Mouse (Mus musculus): ENCODE measurements around the gene Rab3ip.

Gene Rab3ip

GRCm38 (mm10) chr10:116950009-116950769 is at the start of gene Rab3ip:
TSS of gene Rab3ip (minus strand) at chr10:116950769.
- DNase-seq (ENCODE audit: low spot score): peak; percentile 88

GRCm38 (mm10) chr10:116998716-116999455 is 48.3 kb upstream of the Rab3ip start:
- no peak for DNase-seq (ENCODE audit: low spot score)

- peak; percentile 68 for DNase-seq (ENCODE audit: low spot score)
Observed at GRCm38 (mm10) chr10:116996236-116996600, 45.6 kb upstream of the Rab3ip start.

DNA sequence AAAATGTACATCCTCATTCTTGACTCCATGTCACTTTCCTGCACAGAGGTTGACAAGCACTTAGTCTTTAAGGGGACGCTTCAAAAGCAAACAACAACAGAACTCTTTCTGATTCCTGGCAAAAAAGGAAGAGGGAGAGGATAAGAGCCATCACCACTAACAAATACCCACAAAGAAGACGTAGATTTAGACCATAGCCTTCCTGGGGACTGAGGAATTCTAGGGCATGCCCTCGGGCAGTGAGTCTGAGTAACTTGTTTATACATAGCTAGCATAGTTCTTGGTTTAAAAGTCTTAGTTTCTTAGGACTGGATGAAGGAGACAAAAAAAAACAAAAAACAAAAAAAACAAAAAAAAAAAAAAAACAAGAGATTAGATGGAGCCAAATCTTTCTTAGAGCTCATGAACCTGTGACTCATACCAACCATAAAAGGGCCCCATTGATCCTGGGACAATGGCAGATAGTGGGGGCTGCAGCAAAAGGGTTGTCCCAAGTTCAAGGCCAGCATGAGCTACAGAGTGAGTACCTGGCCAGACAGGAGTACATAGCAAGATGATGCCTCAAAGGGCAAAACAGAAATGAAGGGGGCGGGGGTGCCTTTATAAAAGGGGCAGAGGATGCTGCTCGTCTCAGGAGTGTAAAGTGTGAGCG is 45.1 kb upstream of the Rab3ip start:
- DNase-seq (ENCODE audit: low spot score): no peak

DNA sequence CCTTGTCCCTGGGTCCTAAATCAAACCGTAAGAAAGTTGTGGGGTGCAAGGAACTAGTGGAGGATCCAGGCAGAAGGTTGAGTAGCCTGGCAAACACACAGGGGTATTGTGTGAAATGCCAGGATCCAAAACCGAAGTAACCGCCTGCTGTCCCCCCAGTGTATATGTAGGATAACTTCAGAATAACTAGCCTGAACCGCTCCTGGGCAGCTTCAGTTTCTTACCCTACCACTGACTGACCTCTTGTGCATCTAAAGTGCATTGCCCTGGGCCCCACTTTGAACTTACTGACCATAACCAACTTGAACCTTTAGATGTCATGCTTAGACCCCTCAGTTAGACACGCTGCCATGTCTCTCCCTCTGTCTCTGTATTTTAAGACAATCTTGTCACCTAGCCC is 44.6 kb upstream of the Rab3ip start:
- no peak for DNase-seq (ENCODE audit: low spot score)

DNA sequence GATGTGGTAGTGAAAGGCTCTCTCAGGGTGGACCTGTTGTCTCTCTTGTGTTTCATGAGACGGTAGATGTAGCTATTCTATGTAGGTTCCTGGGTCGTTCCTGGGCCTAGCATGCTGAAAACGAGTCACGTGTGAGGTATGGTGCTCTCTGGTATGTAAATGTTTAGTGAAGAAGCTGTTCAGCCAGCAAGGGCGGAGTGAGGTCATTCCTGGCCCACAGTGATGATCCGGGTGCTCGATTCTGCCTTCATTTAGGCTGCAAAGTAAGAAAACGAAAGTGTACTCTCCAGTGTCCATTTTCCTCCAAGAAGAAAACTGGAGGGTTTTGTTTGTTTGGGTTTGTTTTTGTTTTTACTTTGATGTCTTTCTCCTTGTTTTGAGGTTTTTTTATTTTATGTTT is 43.4 kb upstream of the Rab3ip start:
- DNase-seq (ENCODE audit: low spot score): no peak

- DNase-seq (ENCODE audit: low spot score): no peak
Observed at GRCm38 (mm10) chr10:116986264-116987082, 35.9 kb upstream of the Rab3ip start, which contains the start of gene Best3. TSS of gene Best3 (plus strand) at chr10:116986314.

DNA sequence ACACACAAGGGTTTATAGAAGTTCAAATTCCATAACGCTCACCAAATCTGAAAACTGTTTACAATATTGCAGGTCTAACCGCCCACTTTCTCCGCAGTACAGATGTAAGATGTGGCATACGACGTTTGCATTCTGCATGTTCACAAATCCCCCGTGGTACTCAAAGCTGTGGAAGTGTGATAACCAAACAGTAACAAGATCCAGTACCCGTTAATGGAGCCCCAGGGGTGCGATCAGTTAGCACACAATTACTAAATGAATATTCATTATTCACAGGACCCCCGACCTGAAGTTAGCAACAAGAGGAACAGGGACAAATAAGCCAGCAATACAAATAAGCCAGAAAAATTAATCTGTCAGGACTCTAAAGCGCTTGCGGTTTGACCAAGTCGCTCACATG is 34.3 kb upstream of the Rab3ip start:
- no peak for DNase-seq (ENCODE audit: low spot score)

- no peak for DNase-seq (ENCODE audit: low spot score)
Observed at GRCm38 (mm10) chr10:116982526-116982925, 32.0 kb upstream of the Rab3ip start.

GRCm38 (mm10) chr10:116980888-116981287 is 30.3 kb upstream of the Rab3ip start:
- no peak for DNase-seq (ENCODE audit: low spot score)

DNA sequence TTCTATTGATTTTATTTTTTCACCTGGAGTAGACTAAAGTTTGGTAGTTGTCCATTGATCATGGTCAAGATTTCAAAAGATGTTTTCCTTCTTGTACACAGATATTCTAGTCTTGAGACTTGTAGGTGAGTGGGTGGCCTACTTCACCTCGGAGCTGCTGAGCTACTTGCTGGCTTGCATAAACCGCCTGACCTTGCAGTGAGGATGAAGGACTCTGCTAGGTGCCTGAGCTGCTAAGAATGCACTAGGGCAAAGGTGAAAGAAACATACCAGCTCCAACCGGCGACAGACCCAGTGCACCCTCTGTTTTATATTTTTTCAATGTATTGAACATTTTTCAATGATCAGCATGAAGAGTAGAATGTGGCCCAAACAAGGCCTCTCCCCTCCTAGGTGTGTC is 29.7 kb upstream of the Rab3ip start:
- no peak for DNase-seq (ENCODE audit: low spot score)

DNA sequence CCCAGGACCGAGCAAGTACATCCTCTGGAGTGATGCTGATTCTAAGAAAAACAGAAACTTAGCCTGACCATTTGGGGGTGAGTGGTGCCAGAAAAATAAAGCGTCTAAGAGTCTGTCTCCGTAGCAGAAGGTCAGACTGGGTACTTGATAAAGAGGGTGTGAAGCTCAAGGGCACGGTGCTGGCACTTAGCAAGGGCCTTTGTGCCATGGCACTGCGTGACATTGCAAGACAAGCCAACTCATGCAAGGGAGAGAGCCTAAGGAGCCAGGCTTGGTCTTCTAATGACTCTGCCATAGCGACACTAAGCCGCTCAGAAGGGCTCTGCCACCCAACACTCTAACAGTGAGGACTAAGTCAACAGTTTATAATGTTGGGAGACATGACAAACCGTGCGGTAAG is 28.3 kb upstream of the Rab3ip start:
- no peak for DNase-seq (ENCODE audit: low spot score)

- DNase-seq (ENCODE audit: low spot score): no peak
Observed at GRCm38 (mm10) chr10:116977858-116978257, 27.3 kb upstream of the Rab3ip start.

GRCm38 (mm10) chr10:116977455-116977854 is 26.9 kb upstream of the Rab3ip start:
- DNase-seq (ENCODE audit: low spot score): no peak

GRCm38 (mm10) chr10:116972509-116972908 is 21.9 kb upstream of the Rab3ip start, which contains the start of gene Gm10271:
TSS of gene Gm10271 (minus strand) at chr10:116972609.
- DNase-seq (ENCODE audit: low spot score): no peak

DNA sequence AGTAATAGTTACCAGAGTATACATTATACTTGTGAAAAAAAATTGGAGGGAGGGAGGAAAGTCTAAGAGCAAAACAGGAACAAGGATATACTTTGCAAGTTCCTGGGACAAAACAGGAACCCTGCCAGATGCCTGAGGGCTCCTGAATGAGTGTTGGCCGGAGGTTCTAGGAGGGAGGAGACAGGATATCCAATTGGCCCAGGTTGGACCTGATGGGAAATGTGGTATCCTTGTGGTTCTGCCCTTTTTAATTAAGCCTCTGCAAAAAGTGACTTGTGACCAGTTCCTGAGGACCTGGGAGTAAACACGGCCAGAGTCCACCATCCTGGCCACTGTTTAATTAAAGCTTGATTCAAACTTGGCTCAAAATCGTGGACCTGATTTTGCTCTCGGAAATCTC is 18.2 kb upstream of the Rab3ip start:
- DNase-seq (ENCODE audit: low spot score): no peak

DNA sequence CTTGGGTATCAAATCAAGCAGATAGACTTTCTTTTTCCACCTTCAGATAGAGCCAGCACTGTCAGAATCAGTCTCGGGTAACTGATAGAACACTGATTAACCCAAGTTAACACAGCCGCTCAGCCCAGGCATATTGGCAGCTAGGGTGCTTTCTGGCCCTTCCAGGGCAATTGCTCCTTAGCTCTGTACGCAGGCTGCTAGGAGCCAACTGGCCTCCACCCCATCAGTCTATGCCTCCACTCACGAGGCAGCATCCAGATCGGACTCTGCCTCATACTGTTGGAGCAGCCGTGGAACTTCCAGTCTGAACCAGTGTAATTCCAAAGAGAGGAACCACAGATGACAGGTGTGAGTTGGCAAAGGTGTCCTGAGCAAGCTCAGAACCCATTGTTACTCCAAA is 15.5 kb upstream of the Rab3ip start:
- DNase-seq (ENCODE audit: low spot score): no peak

DNA sequence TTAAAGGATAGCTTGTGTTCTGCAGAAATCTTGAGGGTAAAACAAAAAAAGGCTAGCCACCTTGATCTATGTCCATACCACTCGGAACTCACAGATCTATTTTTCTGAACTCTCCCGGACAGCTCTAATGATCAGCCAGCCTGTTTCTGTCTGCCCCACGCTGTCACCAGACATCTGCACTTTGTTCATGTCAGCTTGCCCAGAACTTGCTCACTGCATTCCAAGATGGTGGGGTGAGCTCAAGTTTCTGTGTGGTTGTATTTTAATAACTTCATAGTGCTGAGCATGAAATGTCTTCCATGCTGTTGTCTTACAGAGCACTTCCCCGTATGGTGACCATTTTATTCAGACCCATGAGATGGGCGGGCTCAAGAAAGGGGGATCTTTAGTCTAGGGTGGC is 14.7 kb upstream of the Rab3ip start:
- DNase-seq (ENCODE audit: low spot score): peak; percentile 65

GRCm38 (mm10) chr10:116964571-116964970 is 14.0 kb upstream of the Rab3ip start:
- DNase-seq (ENCODE audit: low spot score): no peak

GRCm38 (mm10) chr10:116964084-116964483 is 13.5 kb upstream of the Rab3ip start:
- DNase-seq (ENCODE audit: low spot score): no peak

- no peak for DNase-seq (ENCODE audit: low spot score)
Observed at GRCm38 (mm10) chr10:116962803-116963202, 12.2 kb upstream of the Rab3ip start.

- no peak for DNase-seq (ENCODE audit: low spot score)
Observed at GRCm38 (mm10) chr10:116962152-116962551, 11.6 kb upstream of the Rab3ip start.

Data from lung, postnatal 25 days (tissue).